Mouse (Mus musculus) intestine, postnatal 0 days (tissue): ENCODE data around the gene Tob1. TPM values are rescaled to one million over a fixed set of nuclear protein-coding genes. Genes with fewer than 3 reads are reported as not detected.

ENCODE experiments used
- ATAC-seq: fragments of 200-750 bp; cut with Nextera tagmentation; 2 replicates; pipeline ENCODE4 v1.8.0; 2017; ENCODE audit warnings: mild to moderate bottlenecking, moderate TSS enrichment, moderate library complexity
- H3K27ac ChIP-seq: fragments of 300-500 bp; sonication (generic); 2 replicates; pipeline ENCODE4 v1.5.1; 2014; ENCODE audit warnings: mild to moderate bottlenecking, low read depth, low read length, moderate library complexity
- H3K27me3 ChIP-seq: fragments of 300-500 bp; sonication (generic); replicated peaks from 2 replicates; pipeline ENCODE4 v1.6.1; 2014; ENCODE audit warnings: low read length, mixed read lengths; ENCODE audit not compliant: control insufficient read depth, insufficient read depth
- H3K36me3 ChIP-seq: fragments of 300-500 bp; sonication (generic); 2 replicates; pipeline ENCODE4 v1.6.1; 2014; ENCODE audit warnings: mild to moderate bottlenecking, moderate library complexity; ENCODE audit not compliant: control insufficient read depth, insufficient read depth
- H3K4me1 ChIP-seq: fragments of 300-500 bp; sonication (generic); replicated peaks from 2 replicates; pipeline ENCODE4 v1.6.1; 2014; ENCODE audit warnings: antibody characterized with exemption, low read length, mixed read lengths; ENCODE audit not compliant: control insufficient read depth, insufficient read depth
- H3K4me2 ChIP-seq: fragments of 300-500 bp; sonication (generic); replicated peaks from 2 replicates; pipeline ENCODE4 v1.6.1; 2014; ENCODE audit warnings: low read depth, mild to moderate bottlenecking, moderate library complexity
- H3K4me3 ChIP-seq: fragments of 300-500 bp; sonication (generic); 2 replicates; pipeline ENCODE4 v1.5.1; 2014; ENCODE audit warnings: low read depth, low read length
- H3K9ac ChIP-seq: fragments of 300-500 bp; sonication (generic); 2 replicates; pipeline ENCODE4 v1.6.1; 2014; ENCODE audit warnings: mild to moderate bottlenecking, low read depth, low read length
- H3K9me3 ChIP-seq: fragments of 300-500 bp; sonication (generic); 2 replicates; pipeline ENCODE4 v1.6.1; 2016; ENCODE audit warnings: mixed run types; ENCODE audit not compliant: control insufficient read depth
- CTCF ChIP-seq: sonication (generic); IDR thresholded peaks from 2 replicates; pipeline ENCODE4 v1.5.1; 2016; ENCODE audit warnings: low read depth, mild to moderate bottlenecking, control low read depth, antibody characterized with exemption, moderate library complexity
- whole genome bisulfite sequencing: fragments of 180-500 bp; shearing (Covaris S2); extraction: QIAGEN DNeasy Blood & Tissue Kit; methylation state at CpG from one replicate; pipeline ENCODE4 v1.1.7; 2014; 5-methylcytosine and 5-hydroxymethylcytosine counted together
- polyA plus RNA-seq: library from polyadenylated mRNA; unstranded; fragments of >200 nt; fragmentation: Nextera tagmentation; extraction: Ambion mirVana; gene quantifications from 2 replicates; pipeline ENCODE4 v1.2.1, GENCODE M21; 2015

The Tob1 gene
- polyA plus RNA-seq, 1 experiment from 2014 or later, result 69.4 TPM

GRCm38 (mm10) chr11:94171691-94172090 is 39.6 kb upstream of the Tob1 start:
- 0 out of 2 replicates have a peak, but pooled peaks cover 3% of the 10 kb centered on the region for H3K4me1 ChIP-seq
- H3K9me3 ChIP-seq, result no peaks in the 10 kb centered on the region
- H3K27ac ChIP-seq, result no peak overlapping the region
- no peak for ATAC-seq
- no peak overlapping the region for H3K9ac ChIP-seq
- H3K36me3 ChIP-seq, result no peaks in the 10 kb centered on the region
- 80% methylated on average over 5 of the region's 5 CpGs for WGBS
- no peaks in the 10 kb centered on the region for H3K27me3 ChIP-seq
- H3K4me3 ChIP-seq, result no peak overlapping the region
- no peak overlapping the region for H3K4me2 ChIP-seq
- no peak for TF ChIP-seq CTCF

DNA sequence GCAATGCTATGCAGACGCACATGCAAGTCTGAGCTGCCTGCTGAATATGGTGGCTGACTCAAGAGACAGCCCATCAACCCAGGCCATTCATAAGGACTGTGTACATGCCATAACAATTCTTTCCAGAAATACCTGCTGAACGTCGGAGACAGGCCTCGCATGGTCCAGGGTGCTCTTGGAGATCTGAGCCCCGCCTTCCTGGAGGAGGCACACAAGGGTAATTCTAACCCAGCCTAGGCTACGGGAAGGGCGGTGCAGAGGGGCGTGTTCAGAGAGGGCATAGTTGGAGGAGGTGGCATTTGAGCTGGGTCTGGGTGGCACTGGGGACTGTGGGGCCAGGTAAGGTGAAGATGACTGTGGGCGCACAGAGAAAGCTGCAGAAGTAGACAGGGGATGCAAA is 39.1 kb upstream of the Tob1 start:
- TF ChIP-seq CTCF, result no peak
- H3K4me2 ChIP-seq, result no peak overlapping the region
- no peaks in the 10 kb centered on the region for H3K27me3 ChIP-seq
- no peak overlapping the region for H3K4me3 ChIP-seq
- no peaks in the 10 kb centered on the region for H3K9me3 ChIP-seq
- H3K36me3 ChIP-seq, result no peaks in the 10 kb centered on the region
- ATAC-seq, result peak; percentile 74
- 0 out of 2 replicates have a peak, but pooled peaks cover 3% of the 10 kb centered on the region for H3K4me1 ChIP-seq
- H3K9ac ChIP-seq, result no peak overlapping the region
- WGBS, result 37% methylated on average over 9 of the region's 9 CpGs
- H3K27ac ChIP-seq, result no peak overlapping the region

GRCm38 (mm10) chr11:94173726-94174146 is 37.5 kb upstream of the Tob1 start:
- Histone ChIP-seq H3K36me3 (no peaks in the 10 kb centered on the region), H3K4me1 (0 out of 2 replicates have a peak, but pooled peaks cover 3% of the 10 kb centered on the region), H3K27me3 (no peaks in the 10 kb centered on the region), H3K9ac (no peak overlapping the region), H3K4me2 (no peak overlapping the region), H3K4me3 (no peak overlapping the region), H3K27ac (no peak overlapping the region), H3K9me3 (no peaks in the 10 kb centered on the region)
- no peak for ATAC-seq
- no peak for TF ChIP-seq CTCF
- WGBS, result 36% methylated on average over 4 of the region's 4 CpGs

GRCm38 (mm10) chr11:94175288-94175687 is 36.0 kb upstream of the Tob1 start:
- H3K4me3 ChIP-seq, result no peak overlapping the region
- no peak for TF ChIP-seq CTCF
- no peaks in the 10 kb centered on the region for H3K9me3 ChIP-seq
- ATAC-seq, result 0 out of 2 replicates have a peak, but pooled peaks have one; percentile 15
- 0 out of 2 replicates have a peak, but pooled peaks cover 3% of the 10 kb centered on the region for H3K4me1 ChIP-seq
- 64% methylated on average over 7 of the region's 7 CpGs for WGBS
- no peak overlapping the region for H3K9ac ChIP-seq
- H3K36me3 ChIP-seq, result no peaks in the 10 kb centered on the region
- H3K4me2 ChIP-seq, result no peak overlapping the region
- H3K27ac ChIP-seq, result no peak overlapping the region
- H3K27me3 ChIP-seq, result no peaks in the 10 kb centered on the region

DNA sequence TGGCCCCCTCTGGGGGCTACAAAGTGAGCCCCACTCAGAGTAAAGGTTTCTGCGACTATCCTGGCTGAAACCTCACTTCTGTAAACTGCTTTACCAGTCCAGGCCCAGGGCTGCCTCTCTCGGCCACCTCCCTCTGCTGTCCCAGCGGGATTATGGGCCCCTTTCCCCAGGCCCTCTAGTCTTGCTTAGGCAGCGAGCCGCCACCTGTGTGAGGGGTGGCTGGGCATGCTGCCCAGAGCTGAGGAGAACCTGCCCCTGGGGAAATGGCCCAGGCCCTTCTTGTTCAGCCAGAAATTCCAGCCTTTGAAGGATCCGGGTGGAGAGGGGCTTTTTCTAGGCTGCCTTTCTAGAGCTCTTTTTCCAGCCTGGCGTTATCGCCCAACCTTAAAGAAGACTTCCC is 35.6 kb upstream of the Tob1 start:
- H3K4me2 ChIP-seq, result no peak overlapping the region
- WGBS, result 59% methylated on average over 8 of the region's 8 CpGs
- no peak for ATAC-seq
- H3K4me1 ChIP-seq, result 0 out of 2 replicates have a peak, but pooled peaks cover 3% of the 10 kb centered on the region
- no peaks in the 10 kb centered on the region for H3K9me3 ChIP-seq
- TF ChIP-seq CTCF, result no peak
- H3K27me3 ChIP-seq, result no peaks in the 10 kb centered on the region
- H3K4me3 ChIP-seq, result no peak overlapping the region
- no peak overlapping the region for H3K9ac ChIP-seq
- H3K36me3 ChIP-seq, result no peaks in the 10 kb centered on the region
- H3K27ac ChIP-seq, result no peak overlapping the region

DNA sequence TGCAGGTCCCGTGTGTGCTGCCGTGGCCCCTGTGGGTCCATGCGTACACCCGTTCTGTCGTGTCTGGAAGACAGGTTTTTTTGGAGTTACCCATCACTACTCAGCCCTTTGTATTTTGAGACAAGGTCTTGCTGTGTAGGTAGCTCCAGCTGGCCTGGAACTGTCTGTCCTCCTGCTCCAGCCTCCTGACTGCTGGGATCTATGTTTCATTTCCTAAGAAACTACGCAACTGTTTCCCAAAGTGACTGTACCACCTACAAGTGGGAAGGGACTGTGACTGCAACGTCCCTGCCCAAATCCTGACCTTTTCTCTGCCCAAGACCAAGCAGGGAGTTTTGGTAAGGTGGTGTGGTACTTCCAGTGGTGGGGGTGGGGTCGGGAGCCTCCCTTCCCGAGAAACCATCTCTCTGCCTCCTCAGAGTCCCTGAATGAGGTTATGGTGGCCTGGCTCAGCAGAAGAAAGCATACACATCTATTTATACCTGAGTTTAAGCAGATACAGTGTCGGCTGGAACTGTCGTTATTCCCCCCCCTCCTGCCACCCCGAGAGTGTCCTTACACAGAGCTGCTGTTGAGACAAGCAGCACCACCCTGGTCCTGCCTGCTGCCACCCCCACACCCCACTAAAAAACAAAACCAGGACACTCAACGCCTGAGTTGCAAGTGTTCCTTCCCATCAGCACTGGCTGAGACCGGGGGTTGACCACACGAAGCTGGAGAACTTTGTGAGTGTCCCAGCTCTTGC is 33.2 kb upstream of the Tob1 start:
- no peaks in the 10 kb centered on the region for H3K4me1 ChIP-seq
- no peak for TF ChIP-seq CTCF
- H3K36me3 ChIP-seq, result no peaks in the 10 kb centered on the region
- no peak overlapping the region for H3K9ac ChIP-seq
- H3K4me2 ChIP-seq, result no peak overlapping the region
- H3K27ac ChIP-seq, result no peak overlapping the region
- H3K27me3 ChIP-seq, result no peaks in the 10 kb centered on the region
- no peak overlapping the region for H3K4me3 ChIP-seq
- no peak for ATAC-seq
- WGBS, result 77% methylated on average over 15 of the region's 15 CpGs
- no peaks in the 10 kb centered on the region for H3K9me3 ChIP-seq
